Mouse (Mus musculus) natural killer cell, adult 2 months (primary cell): ENCODE results near the gene Pnpla7.
A peak's percentile ranks its signal among the peaks of the same experiment; 100 is the strongest.

Source experiments
- DNase-seq, 2 experiments: peaks; one replicate each; pipeline ENCODE4 v3.0.0; 2022; ENCODE audit warnings: low spot score in 2 of 2

Pnpla7 gene

GRCm38 (mm10) chr2:24987762-24988161 lies 11.9 kb downstream of the Pnpla7 start:
- no peak for DNase-seq

GRCm38 (mm10) chr2:24995332-24995731 lies 19.5 kb downstream of the Pnpla7 start:
- no peak for DNase-seq

GRCm38 (mm10) chr2:24996471-24996870 lies 20.6 kb downstream of the Pnpla7 start:
- no peak for DNase-seq

- DNase-seq, result peak in 1 of 2 experiments; percentile 24
Observed at GRCm38 (mm10) chr2:25000544-25001235, 24.9 kb downstream of the Pnpla7 start.

- no peak for DNase-seq
Observed at GRCm38 (mm10) chr2:25003946-25004786, 28.3 kb downstream of the Pnpla7 start.

GRCm38 (mm10) chr2:25006767-25007166 lies 30.9 kb downstream of the Pnpla7 start:
- no peak for DNase-seq

GRCm38 (mm10) chr2:25008250-25008649 lies 32.4 kb downstream of the Pnpla7 start:
- DNase-seq, result no peak

- no peak for DNase-seq
Observed at GRCm38 (mm10) chr2:25022678-25023077, 46.8 kb downstream of the Pnpla7 start.

GRCm38 (mm10) chr2:25025109-25025508 lies 49.3 kb downstream of the Pnpla7 start:
- DNase-seq, result no peak

- no peak for DNase-seq
Observed at GRCm38 (mm10) chr2:25034994-25035393, 59.2 kb downstream of the Pnpla7 start.

GRCm38 (mm10) chr2:25040089-25040488 lies 64.3 kb downstream of the Pnpla7 start:
- no peak for DNase-seq

- DNase-seq, result no peak
Observed at GRCm38 (mm10) chr2:25050921-25051320, 75.1 kb downstream of the Pnpla7 start.

GRCm38 (mm10) chr2:25051450-25051849 lies 75.6 kb downstream of the Pnpla7 start:
- DNase-seq, result no peak

GRCm38 (mm10) chr2:25053101-25053500 lies 77.3 kb downstream of the Pnpla7 start:
- no peak for DNase-seq

GRCm38 (mm10) chr2:25054221-25055067 lies 78.6 kb downstream of the Pnpla7 start, which contains the start of gene Nsmf:
Gene Nsmf (plus strand): TSS chr2:25054355.
- peak; percentile 74 to 77 for DNase-seq

- DNase-seq, result peak in 1 of 2 experiments; percentile 8
Observed at GRCm38 (mm10) chr2:25055068-25055405, 79.2 kb downstream of the Pnpla7 start.

- DNase-seq, result no peak
Observed at GRCm38 (mm10) chr2:25055409-25056155, 79.7 kb downstream of the Pnpla7 start.

GRCm38 (mm10) chr2:25058926-25059325 lies 83.1 kb downstream of the Pnpla7 start:
- no peak for DNase-seq

- no peak for DNase-seq
Observed at GRCm38 (mm10) chr2:25063523-25063922, 87.7 kb downstream of the Pnpla7 start.

GRCm38 (mm10) chr2:25064285-25064684 lies 88.5 kb downstream of the Pnpla7 start:
- DNase-seq, result no peak

GRCm38 (mm10) chr2:25065537-25065936 lies 89.7 kb downstream of the Pnpla7 start:
- DNase-seq, result no peak
